Mouse (Mus musculus) spleen, postnatal 4 days (tissue): Measurements from ENCODE around the gene Faap100.
A peak's percentile ranks its signal among the peaks of the same experiment; 100 is the strongest.

Source experiments
- DNase-seq, 2 experiments: peaks; one replicate each; pipeline ENCODE4 v3.0.0; 2022; ENCODE audit warnings: low spot score in 2 of 2

Gene Faap100

GRCm38 (mm10) chr11:120320156-120320555 is 58.4 kb downstream of the Faap100 start:
- no peak for DNase-seq

DNA sequence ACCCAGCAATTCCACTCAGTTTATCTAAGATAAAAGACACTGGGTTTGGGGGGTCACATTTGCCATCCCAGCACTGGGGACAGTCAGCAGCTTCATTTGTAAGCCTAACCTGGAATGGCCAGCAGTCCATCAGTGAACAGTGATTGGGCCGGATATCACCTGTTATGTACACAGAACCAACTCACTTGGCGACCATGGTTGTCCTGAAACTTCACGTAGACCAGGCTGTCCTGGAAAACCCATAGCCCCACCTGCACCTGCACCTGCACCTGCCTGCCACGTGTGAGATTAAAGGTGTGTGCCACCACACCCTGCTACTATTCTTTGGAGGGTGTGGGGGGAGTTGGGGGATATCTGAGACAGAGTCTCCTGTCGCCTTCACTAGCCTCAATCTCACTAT is 59.3 kb downstream of the Faap100 start:
- DNase-seq, result peak in 1 of 2 experiments; percentile 9
